Mouse (Mus musculus) G1E (cell line): ENCODE data around the gene Gm9733. TPM values are rescaled to one million over a fixed set of nuclear protein-coding genes. Genes with fewer than 3 reads are reported as not detected.

Experiments
- ATAC-seq: 2 replicates; pipeline ENCODE4 v1.8.0; 2016; ENCODE audit warnings: mild to moderate bottlenecking; ENCODE audit not compliant: insufficient number of reproducible peaks, poor library complexity, low FRiP score, severe bottlenecking; ENCODE audit errors: extremely low read depth
- DNase-seq: peaks from one replicate; pipeline ENCODE4 v3.0.0; 2012; ENCODE audit warnings: low spot score
- H3K27me3 ChIP-seq: 2 replicates; pipeline ENCODE4 v1.6.1; 2012; ENCODE audit warnings: mild to moderate bottlenecking, low read length, inconsistent platforms; ENCODE audit not compliant: insufficient read depth
- H3K36me3 ChIP-seq: replicated peaks from 2 replicates; pipeline ENCODE3; 2012; ENCODE audit warnings: mild to moderate bottlenecking, inconsistent platforms
- H3K4me1 ChIP-seq: 2 replicates; pipeline ENCODE4 v1.6.1; 2012; ENCODE audit warnings: low read depth, low read length, inconsistent platforms, mixed read lengths; ENCODE audit not compliant: insufficient read depth
- H3K4me3 ChIP-seq: 2 replicates; pipeline ENCODE4 v1.5.1; 2012; ENCODE audit warnings: low read depth, mild to moderate bottlenecking, inconsistent platforms, low read length, moderate library complexity, mixed read lengths
- H3K9me3 ChIP-seq: replicated peaks from 2 replicates; pipeline ENCODE4 v1.6.1; 2012; ENCODE audit warnings: inconsistent platforms
- CTCF ChIP-seq: IDR thresholded peaks from 2 replicates; pipeline ENCODE4 v1.5.1; 2012; ENCODE audit warnings: low read depth, low read length, inconsistent platforms, mixed read lengths
- GATA1 ChIP-seq: IDR thresholded peaks from 2 replicates; pipeline ENCODE4 v1.6.1; 2012; ENCODE audit warnings: borderline replicate concordance, low read length, inconsistent platforms, mixed read lengths
- GATA2 ChIP-seq: IDR thresholded peaks from 2 replicates; pipeline ENCODE4 v1.6.1; 2012; ENCODE audit warnings: low read depth, low read length, inconsistent platforms, borderline replicate concordance
- POLR2AphosphoS5 ChIP-seq: IDR thresholded peaks from 2 replicates; pipeline ENCODE4 v1.6.1; 2012; ENCODE audit warnings: low read depth, low read length, inconsistent platforms; ENCODE audit not compliant: insufficient replicate concordance
- TAL1 ChIP-seq: conservative IDR thresholded peaks from 2 replicates; pipeline ENCODE4 v1.6.1; 2012; ENCODE audit warnings: low read depth, low read length, inconsistent platforms, mixed read lengths
- polyA plus RNA-seq: library from polyadenylated mRNA; stranded (reverse); fragments of >175 nt; gene quantifications from 2 replicates; pipeline ENCODE4 v1.2.3, GENCODE M21; 2012
- total RNA-seq, 2 experiments: library from RNA; stranded (forward) in 1 of 2; stranded (reverse) in 1 of 2; fragments of 200-1000 nt in 1 of 2; fragments of >200 nt in 1 of 2; fragmentation: Nextera tagmentation in 1 of 2; gene quantifications; 2 replicates each; pipeline ENCODE4 v1.2.3; 2014 to 2017

Gm9733 gene
- total and polyA plus RNA-seq, 3 experiments, result not detected

- ATAC-seq, result no peak
- no peak for TF ChIP-seq GATA2
- no peak for TF ChIP-seq CTCF
- no peak for TF ChIP-seq POLR2AphosphoS5
- no peak for TF ChIP-seq TAL1
- TF ChIP-seq GATA1, result no peak
- no peaks in the 10 kb centered on the region for H3K4me1 ChIP-seq
- no peaks in the 10 kb centered on the region for H3K9me3 ChIP-seq
- no peaks in the 10 kb centered on the region for H3K27me3 ChIP-seq
- DNase-seq, result no peak
- H3K36me3 ChIP-seq, result no peaks in the 10 kb centered on the region
- no peak overlapping the region for H3K4me3 ChIP-seq
Measured at GRCm38 (mm10) chr3:15284424-15285328, 47.4 kb downstream of the Gm9733 start.

DNA sequence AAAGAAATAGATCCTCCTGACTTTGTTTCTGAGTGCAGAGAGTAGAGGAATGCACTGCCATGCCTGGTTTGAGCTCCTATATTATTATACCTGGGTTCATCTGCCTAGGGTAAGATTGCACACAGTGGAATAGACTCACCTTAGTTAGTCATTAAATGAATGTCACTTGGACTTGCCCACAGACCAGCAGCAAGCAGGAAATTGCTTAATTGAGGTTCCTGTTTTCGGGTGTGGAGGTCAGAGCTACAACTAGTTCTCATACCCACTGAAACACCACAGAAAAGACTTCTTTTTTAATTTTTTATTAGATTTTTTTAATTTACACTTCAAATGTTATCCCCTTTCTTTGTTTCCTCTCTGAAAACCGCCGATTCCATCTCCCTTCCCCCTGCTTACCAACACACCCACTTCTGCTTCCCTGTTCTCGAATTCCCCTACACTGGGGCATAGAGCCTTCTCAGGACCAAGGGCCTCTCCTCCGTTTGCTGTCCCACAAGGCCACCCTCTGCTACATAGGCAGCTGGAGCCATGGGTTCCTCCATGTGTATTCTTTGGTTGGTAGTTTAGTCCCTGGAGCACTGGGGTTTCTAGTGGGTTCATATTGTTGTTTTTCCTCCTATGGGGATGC, 56.1 kb downstream of the Gm9733 start:
- H3K9me3 ChIP-seq, result no peaks in the 10 kb centered on the region
- ATAC-seq (no peak), DNase-seq (no peak)
- no peaks in the 10 kb centered on the region for H3K36me3 ChIP-seq
- no peaks in the 10 kb centered on the region for H3K27me3 ChIP-seq
- no peak for TF ChIP-seq GATA1
- TF ChIP-seq CTCF, result no peak
- no peak for TF ChIP-seq POLR2AphosphoS5
- TF ChIP-seq GATA2, result no peak
- TF ChIP-seq TAL1, result no peak
- H3K4me3 ChIP-seq, result no peak overlapping the region
- H3K4me1 ChIP-seq, result no peaks in the 10 kb centered on the region

DNA sequence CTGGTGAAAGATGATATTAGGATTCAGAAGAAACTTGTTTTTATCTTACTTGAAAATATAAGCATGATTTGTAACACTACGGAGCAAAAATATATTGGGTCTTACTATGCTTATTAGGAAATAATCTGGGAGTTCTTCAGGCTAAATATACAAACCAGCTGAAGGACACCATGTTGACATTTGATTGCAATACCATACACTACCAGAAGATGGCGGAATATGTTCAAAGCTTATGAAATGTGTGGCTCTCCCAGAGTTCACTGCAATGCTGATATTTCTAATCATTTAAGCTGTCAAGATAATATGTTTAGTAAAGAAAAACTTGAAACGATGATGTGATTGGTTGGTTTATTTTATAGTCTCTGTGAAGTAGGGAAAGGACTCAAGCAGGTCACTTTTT, 67.7 kb downstream of the Gm9733 start:
- Histone ChIP-seq H3K4me3 (no peak overlapping the region), H3K9me3 (0 out of 2 replicates have a peak, but pooled peaks cover 3% of the 10 kb centered on the region), H3K36me3 (no peaks in the 10 kb centered on the region), H3K27me3 (0 out of 2 replicates have a peak, but pooled peaks cover 8% of the 10 kb centered on the region), H3K4me1 (no peaks in the 10 kb centered on the region)
- TF ChIP-seq POLR2AphosphoS5, result no peak
- TF ChIP-seq CTCF, result peak; percentile 40; the same call in 1 of the 2 replicates
- TF ChIP-seq GATA1, result no peak
- TF ChIP-seq TAL1, result no peak
- no peak for DNase-seq
- ATAC-seq, result no peak

DNA sequence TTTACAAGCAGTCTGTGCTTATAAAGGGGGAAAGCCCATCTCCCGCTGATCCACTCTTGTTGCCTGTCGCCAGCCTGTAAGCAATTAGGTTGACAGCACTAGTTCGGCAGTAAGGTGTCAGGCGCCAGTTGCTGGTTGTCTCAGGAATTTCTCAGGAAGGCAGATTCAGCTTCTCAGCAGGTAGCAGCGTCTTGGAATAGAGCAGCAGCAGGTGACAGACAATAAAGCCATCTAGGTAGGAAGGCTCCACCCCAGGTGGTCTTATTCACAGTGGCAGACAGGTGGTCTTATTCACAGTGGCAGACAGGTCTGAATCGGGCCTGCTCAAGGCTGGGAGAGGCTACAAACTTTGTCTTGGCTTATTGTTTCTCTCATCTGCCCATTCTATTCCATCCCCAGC, 76.4 kb downstream of the Gm9733 start:
- Histone ChIP-seq H3K4me3 (no peak overlapping the region), H3K9me3 (no peaks in the 10 kb centered on the region), H3K27me3 (0 out of 2 replicates have a peak, but pooled peaks cover 1% of the 10 kb centered on the region), H3K36me3 (no peaks in the 10 kb centered on the region), H3K4me1 (no peaks in the 10 kb centered on the region)
- TF ChIP-seq GATA1 (no peak), POLR2AphosphoS5 (no peak), GATA2 (no peak), CTCF (no peak)
- ATAC-seq (no peak), DNase-seq (no peak)

Other genes starting within 250 kb of the Gm9733 start
- gene Sirpb1a, start 94.2 kb upstream of the Gm9733 start, total RNA-seq (2014; fragmentation: Nextera tagmentation), result not detected in 2 replicates
- 0.17 TPM in 1 of 2 replicates, not detected in the other for gene Sirpb1a, start 94.2 kb upstream of the Gm9733 start, total RNA-seq (2017)
- not detected in 2 replicates for gene Sirpb1a, start 94.2 kb upstream of the Gm9733 start, polyA plus RNA-seq
- not detected in 2 replicates for gene Sirpb1b, start 242.8 kb upstream of the Gm9733 start, total RNA-seq (2014; fragmentation: Nextera tagmentation)
- 0.05 TPM in 1 of 2 replicates, not detected in the other for gene Sirpb1b, start 242.8 kb upstream of the Gm9733 start, total RNA-seq (2017)
- gene Sirpb1b, start 242.8 kb upstream of the Gm9733 start, polyA plus RNA-seq, result not detected in 2 replicates